Mouse (Mus musculus) thymus, adult 2 months (tissue): ENCODE results near the gene Ccdc170. TPM values are rescaled to one million over a fixed set of nuclear protein-coding genes. Genes with fewer than 3 reads are reported as not detected.

Source experiments
- DNase-seq: peaks from one replicate; pipeline ENCODE4 v3.0.0; 2021
- H3K27ac ChIP-seq: fragments of 200-500 bp; 2 replicates; pipeline ENCODE4 v1.5.1; 2012; ENCODE audit warnings: low read length, control low read depth; ENCODE audit not compliant: control insufficient read depth, insufficient read depth
- H3K27me3 ChIP-seq: fragments of 200-500 bp; 2 replicates; pipeline ENCODE4 v1.6.1; 2012; ENCODE audit warnings: mild to moderate bottlenecking, low read length, moderate library complexity, mixed read lengths; ENCODE audit not compliant: control insufficient read depth, insufficient read depth
- H3K36me3 ChIP-seq: fragments of 200-500 bp; 2 replicates; pipeline ENCODE4 v1.6.1; 2012; ENCODE audit warnings: mild to moderate bottlenecking, low read length, moderate library complexity; ENCODE audit not compliant: control insufficient read depth, insufficient read depth
- H3K4me1 ChIP-seq: fragments of 200-500 bp; replicated peaks from 2 replicates; pipeline ENCODE4 v1.6.1; 2012; ENCODE audit warnings: low read length; ENCODE audit not compliant: control insufficient read depth, insufficient read depth
- H3K4me3 ChIP-seq: fragments of 200-500 bp; 2 replicates; pipeline ENCODE4 v1.5.1; 2012; ENCODE audit warnings: mild to moderate bottlenecking, low read length, control low read depth, moderate library complexity; ENCODE audit not compliant: control insufficient read depth, insufficient read depth
- CTCF ChIP-seq: fragments of 200-500 bp; IDR thresholded peaks from 2 replicates; pipeline ENCODE4 v1.5.1; 2012; ENCODE audit warnings: mild to moderate bottlenecking, control low read depth, low read length, moderate library complexity, borderline replicate concordance; ENCODE audit not compliant: control insufficient read depth, poor library complexity, insufficient read depth; ENCODE audit errors: extremely low read depth
- POLR2A ChIP-seq: fragments of 200-500 bp; IDR thresholded peaks from 2 replicates; pipeline ENCODE4 v1.6.1; 2012; ENCODE audit warnings: mild to moderate bottlenecking, low read length, control low read depth, moderate library complexity; ENCODE audit not compliant: control insufficient read depth, poor library complexity, insufficient read depth; ENCODE audit errors: extremely low read depth
- WGBS: fragments of 180-500 bp; shearing (Covaris S2); methylation state at CpG from one replicate; pipeline ENCODE4 v1.1.7; 2018; 5-methylcytosine and 5-hydroxymethylcytosine counted together
- polyA plus RNA-seq: library from polyadenylated mRNA; depleted of rRNA; stranded (reverse); fragments of >200 nt; gene quantifications from 2 replicates; pipeline ENCODE4 v1.2.3, GENCODE M21; 2012

The Ccdc170 gene
- polyA plus RNA-seq, 1 experiment, result 0.24 TPM

DNA sequence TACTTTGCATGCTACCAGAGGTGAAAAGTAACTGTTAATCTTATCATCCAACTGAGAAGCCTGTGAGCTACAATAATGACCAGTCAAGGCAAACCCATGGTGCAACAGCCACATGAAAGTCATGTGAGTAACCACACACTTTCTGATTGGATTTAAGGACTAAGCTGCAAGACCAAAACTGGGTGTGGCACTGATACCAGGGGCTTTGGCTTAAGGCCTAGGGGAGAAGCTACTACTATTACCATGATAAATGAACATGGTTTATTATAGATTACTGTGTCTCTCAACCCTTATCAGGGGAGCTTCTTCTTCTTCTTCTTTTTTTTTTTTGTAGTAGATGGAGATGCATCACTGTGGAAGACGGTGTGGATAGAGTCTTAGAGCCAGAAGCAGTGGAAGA, 82.8 kb downstream of the Ccdc170 start:
- no peak overlapping the region for H3K4me3 ChIP-seq
- no peaks in the 10 kb centered on the region for H3K4me1 ChIP-seq
- 96% methylated on average over 1 of the region's 1 CpGs for WGBS
- no peaks in the 10 kb centered on the region for H3K27me3 ChIP-seq
- H3K27ac ChIP-seq, result no peak overlapping the region
- no peak for DNase-seq
- no peaks in the 10 kb centered on the region for H3K36me3 ChIP-seq
- TF ChIP-seq CTCF (no peak), POLR2A (no peak)

DNA sequence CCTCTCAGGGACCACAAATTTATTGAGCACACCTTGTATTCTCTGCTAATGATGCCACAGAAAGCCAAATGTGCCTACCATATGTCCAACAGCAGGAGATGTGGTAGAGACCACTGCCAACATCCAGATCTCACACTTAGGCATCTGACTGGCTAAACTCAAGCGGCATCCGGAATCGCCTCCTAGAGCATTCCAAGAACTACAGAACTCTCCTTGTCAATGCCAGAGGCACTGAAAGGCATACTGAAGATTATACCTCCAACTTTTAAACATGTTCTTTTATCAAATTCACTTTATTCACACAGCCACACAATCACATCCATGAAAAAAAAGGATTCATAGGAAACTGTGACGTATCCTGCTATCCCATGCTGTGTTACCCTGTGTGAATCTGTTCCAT, 88.5 kb downstream of the Ccdc170 start:
- Histone ChIP-seq H3K36me3 (no peaks in the 10 kb centered on the region), H3K4me3 (no peak overlapping the region), H3K27me3 (no peaks in the 10 kb centered on the region), H3K4me1 (no peaks in the 10 kb centered on the region), H3K27ac (no peak overlapping the region)
- no peak for DNase-seq
- no peak for TF ChIP-seq POLR2A
- TF ChIP-seq CTCF, result no peak
- WGBS, result 97% methylated on average over 4 of the region's 4 CpGs

DNA sequence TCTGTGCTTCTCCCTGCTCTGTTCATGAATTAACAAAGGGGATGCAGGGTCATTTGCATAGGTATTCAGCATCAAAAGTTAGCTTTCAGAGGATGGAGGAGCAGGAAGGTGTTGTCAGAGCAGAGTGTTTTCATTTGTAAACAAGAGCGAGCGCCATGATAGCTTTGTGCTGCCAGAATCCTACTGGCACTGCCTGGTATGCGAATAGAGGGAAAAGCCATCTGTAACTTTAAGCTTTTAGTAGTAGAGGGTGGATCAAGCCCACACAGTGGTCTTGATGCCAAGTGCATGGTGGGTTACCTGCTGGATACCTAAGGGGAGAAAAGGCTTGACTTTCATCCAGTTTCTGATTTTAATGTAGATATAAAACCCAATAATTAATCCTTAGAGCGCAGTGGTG, 89.0 kb downstream of the Ccdc170 start:
- no peak for DNase-seq
- H3K27me3 ChIP-seq, result no peaks in the 10 kb centered on the region
- TF ChIP-seq CTCF, result no peak
- no peak for TF ChIP-seq POLR2A
- no peak overlapping the region for H3K27ac ChIP-seq
- WGBS, result 96% methylated on average over 4 of the region's 4 CpGs
- H3K4me3 ChIP-seq, result no peak overlapping the region
- no peaks in the 10 kb centered on the region for H3K36me3 ChIP-seq
- H3K4me1 ChIP-seq, result no peaks in the 10 kb centered on the region

DNA sequence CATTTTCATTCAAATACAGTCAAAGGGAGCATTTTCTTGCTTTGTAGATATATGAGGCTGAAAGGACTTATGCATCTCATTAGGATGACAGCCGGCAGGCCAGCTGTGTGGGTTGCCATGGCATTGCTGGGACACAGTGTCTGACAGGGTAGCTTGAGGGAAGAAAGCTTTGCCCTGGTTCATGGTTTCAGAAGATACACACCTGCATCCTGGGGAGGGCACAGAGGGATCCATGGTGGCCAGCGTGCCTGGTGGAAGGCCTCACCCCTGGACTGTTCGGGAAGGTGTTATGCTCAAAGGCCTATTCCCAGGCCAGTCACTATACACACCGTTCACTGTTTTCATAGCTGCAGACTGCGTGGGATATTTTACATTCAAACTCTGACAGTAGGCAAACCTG, 99.6 kb downstream of the Ccdc170 start:
- WGBS, result 95% methylated on average over 5 of the region's 5 CpGs
- Histone ChIP-seq H3K27me3 (no peaks in the 10 kb centered on the region), H3K4me3 (no peak overlapping the region), H3K27ac (no peak overlapping the region), H3K36me3 (no peaks in the 10 kb centered on the region), H3K4me1 (no peaks in the 10 kb centered on the region)
- TF ChIP-seq POLR2A (no peak), CTCF (no peak)
- DNase-seq, result no peak

DNA sequence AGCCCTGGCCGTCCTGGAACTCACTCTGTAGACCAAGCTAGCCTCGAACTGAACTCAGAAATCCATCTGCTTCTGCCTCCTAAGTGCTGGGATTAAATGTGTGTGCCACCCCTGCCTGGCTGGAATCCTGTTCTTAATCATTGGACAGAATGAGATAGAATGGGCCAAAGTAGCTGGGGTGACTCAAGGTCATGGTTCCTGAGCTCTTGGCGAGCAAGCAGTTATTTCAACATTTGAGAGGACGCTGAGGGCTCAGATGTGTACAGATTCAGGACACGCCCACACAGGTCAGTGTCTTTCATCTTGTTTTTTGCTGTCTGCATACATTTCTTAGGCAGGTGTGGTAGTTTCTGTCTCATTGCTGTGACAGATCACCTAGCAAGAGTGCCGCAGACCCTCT, 104.4 kb downstream of the Ccdc170 start:
- H3K36me3 ChIP-seq, result no peaks in the 10 kb centered on the region
- H3K4me1 ChIP-seq, result no peaks in the 10 kb centered on the region
- no peak overlapping the region for H3K4me3 ChIP-seq
- no peak for DNase-seq
- H3K27ac ChIP-seq, result no peak overlapping the region
- WGBS, result 93% methylated on average over 6 of the region's 6 CpGs
- TF ChIP-seq POLR2A (no peak), CTCF (no peak)
- no peaks in the 10 kb centered on the region for H3K27me3 ChIP-seq

DNA sequence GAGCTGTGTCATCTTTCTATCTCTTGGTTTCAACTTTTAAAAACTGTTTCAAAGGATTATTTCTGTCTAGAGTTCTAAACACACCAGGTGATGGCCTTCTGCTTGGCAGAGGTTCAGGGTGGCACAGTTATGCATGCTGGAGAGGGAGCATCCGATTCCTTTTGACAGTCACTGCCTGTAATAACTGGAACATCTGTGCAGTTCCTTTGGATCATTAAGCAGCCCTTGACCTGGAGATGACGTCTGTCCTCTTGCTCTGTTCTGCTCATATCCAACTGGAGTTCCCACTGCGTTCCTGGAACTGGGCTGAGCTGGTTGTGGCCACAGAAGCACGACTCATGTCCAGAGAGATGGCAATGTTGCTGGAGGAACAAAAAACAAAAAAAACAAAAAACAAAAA, 107.3 kb downstream of the Ccdc170 start:
- Histone ChIP-seq H3K27ac (no peak overlapping the region), H3K4me3 (no peak overlapping the region), H3K27me3 (no peaks in the 10 kb centered on the region), H3K4me1 (no peaks in the 10 kb centered on the region), H3K36me3 (no peaks in the 10 kb centered on the region)
- no peak for TF ChIP-seq CTCF
- 94% methylated on average over 4 of the region's 4 CpGs for WGBS
- no peak for DNase-seq

DNA sequence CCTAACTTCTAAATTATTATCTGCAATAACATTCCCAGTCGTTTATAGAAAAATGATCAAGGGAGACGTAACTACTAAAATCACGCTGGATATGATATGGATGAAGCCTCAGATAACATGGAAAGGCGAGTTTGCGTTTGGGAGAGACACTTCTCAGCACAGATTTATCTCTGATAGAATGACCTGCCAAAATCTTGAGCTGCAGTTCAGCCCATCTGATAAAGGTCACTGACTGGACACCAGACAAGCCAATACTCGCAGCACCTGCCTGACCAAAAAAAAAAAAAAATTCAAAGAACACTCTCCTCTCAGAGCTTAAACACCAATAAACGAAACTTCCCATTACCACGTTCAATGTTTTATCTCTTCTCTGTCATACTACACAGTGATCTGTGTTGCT, 108.7 kb downstream of the Ccdc170 start:
- Histone ChIP-seq H3K4me1 (no peaks in the 10 kb centered on the region), H3K27ac (no peak overlapping the region), H3K36me3 (no peaks in the 10 kb centered on the region), H3K4me3 (no peak overlapping the region), H3K27me3 (no peaks in the 10 kb centered on the region)
- DNase-seq, result no peak
- TF ChIP-seq CTCF (no peak), POLR2A (no peak)
- 92% methylated on average over 8 of the region's 8 CpGs for WGBS

DNA sequence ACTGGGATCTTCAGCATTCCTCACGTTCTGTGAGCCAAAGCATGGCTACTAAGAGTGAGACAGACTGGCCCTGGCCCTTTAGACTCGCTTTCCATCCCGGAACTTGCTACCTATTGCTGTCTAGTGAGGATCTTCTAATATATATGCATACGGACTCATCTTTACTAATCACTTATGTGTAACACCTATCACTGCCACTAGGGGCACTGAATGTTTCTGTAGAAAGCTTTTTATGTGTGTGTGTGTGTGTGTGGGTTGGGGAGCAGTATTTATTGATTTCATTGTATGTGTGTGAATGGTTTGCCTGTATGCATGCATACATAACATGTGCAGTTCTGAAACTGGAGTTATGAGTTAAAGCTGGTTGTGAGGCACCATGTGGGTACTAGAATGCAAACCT, 111.5 kb downstream of the Ccdc170 start:
- Histone ChIP-seq H3K4me1 (no peaks in the 10 kb centered on the region), H3K27ac (no peak overlapping the region), H3K36me3 (no peaks in the 10 kb centered on the region), H3K27me3 (no peaks in the 10 kb centered on the region), H3K4me3 (no peak overlapping the region)
- TF ChIP-seq CTCF, result no peak
- TF ChIP-seq POLR2A, result no peak
- 75% methylated on average over 4 of the region's 4 CpGs for WGBS
- DNase-seq, result peak; percentile 28
